Mouse (Mus musculus) gastrocnemius, adult 2 months (tissue): ENCODE measurements around the gene Capn13. TPM values are rescaled to one million over a fixed set of nuclear protein-coding genes. Genes with fewer than 3 reads are reported as not detected.
A peak's percentile ranks its signal among the peaks of the same experiment; 100 is the strongest.

ENCODE experiments used
- DNase-seq: peaks from one replicate; pipeline ENCODE4 v3.0.0; 2022
- H3K27ac ChIP-seq: fragments of 200-600 bp; 2 replicates; pipeline ENCODE4 v1.8.1; 2022; ENCODE audit warnings: mild to moderate bottlenecking
- H3K4me3 ChIP-seq: fragments of 200-600 bp; 2 replicates; pipeline ENCODE4 v1.8.1; 2022; ENCODE audit warnings: mild to moderate bottlenecking, moderate library complexity
- CTCF ChIP-seq: fragments of 200-600 bp; IDR thresholded peaks from 2 replicates; pipeline ENCODE4 v1.8.1; 2022; ENCODE audit warnings: antibody characterized with exemption, mild to moderate bottlenecking, moderate library complexity
- intact Hi-C: fragments of 180-260 bp; cut with DNase I; formaldehyde crosslinking; loops from one replicate; pipeline ENCODE4 v1.15.1; 2025
- long read RNA-seq, 2 experiments: library from polyadenylated mRNA; stranded (forward); transcript quantifications; one replicate each; pipeline ENCODE4 v2.0.0; 2021
- total RNA-seq, 2 experiments: library from RNA; stranded (reverse); gene quantifications; 2 replicates each; pipeline ENCODE4 v1.2.3; 2021

Capn13 gene
- total RNA-seq, result not detected
- long read RNA-seq, experiment 1, result 0 reads
- long read RNA-seq, experiment 2, result 0 reads

DNA sequence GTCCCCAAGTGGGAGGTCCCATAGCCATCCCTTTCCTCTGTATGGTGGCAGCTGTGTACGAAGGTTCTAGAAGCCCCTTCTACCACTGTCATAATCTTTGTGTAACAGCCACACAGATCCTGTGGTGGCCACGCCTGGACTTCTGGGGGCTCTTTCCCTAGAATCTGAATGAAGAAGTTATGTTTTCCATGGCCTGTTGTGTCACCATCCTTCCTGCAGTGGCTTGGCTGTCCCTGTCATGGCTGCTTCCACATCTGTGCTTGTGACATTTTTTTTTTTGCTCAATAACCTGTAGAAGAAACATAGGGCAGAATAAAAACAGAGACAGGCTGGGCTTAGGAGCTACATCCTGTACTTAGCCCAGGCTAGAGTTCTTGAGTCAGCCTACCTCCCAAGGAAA lies at the start of gene Capn13:
Capn13 (minus strand) TSS at position 5 of the 400 bp plus-strand sequence.
- no peak within 1 kb of the TSS for H3K4me3 ChIP-seq
- intact Hi-C loops, result no loop called here
- no peak for TF ChIP-seq CTCF
- no peak for DNase-seq
- H3K27ac ChIP-seq, result no peak within 1 kb of the TSS

DNA sequence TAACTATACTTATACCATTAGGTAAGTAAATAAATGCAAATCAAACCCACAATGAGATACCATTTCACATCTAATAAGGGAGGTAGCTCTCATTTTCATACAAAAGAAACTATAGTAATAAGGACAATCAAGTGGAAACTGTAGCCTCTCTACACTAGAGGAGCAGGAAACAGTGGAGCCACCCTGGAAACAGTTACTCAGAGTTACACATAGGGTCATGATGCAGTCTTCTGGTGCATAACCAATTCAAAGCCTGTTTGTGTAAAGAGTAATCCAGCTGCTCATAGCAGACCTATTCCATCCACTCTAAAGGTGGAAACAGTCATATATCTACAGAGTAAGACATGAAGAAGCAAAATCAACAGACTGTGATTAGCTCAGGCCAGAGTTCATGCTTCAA lies 48.4 kb upstream of the Capn13 start:
- Histone ChIP-seq H3K4me3 (no peak overlapping the region), H3K27ac (no peak overlapping the region)
- intact Hi-C loops, result no loop called here
- no peak for DNase-seq
- TF ChIP-seq CTCF, result no peak

DNA sequence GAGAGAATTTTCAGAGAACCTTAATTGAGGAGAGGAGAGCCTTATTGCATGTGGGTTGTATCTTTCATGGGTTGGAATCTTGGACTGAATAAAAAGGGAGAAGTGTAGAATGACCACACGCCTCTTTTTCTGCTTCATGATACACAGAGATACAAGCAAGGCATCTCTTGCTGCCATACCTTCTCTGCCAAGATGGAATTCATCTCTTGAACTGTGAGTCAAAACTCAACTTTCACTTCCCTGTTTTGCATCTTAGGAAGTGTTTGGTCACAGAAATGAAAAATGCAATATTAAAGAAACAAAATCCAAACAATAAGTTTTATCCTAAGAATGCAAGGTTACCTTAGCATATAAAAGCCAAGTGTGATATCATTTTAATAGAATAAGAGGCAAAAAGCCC lies 40.1 kb upstream of the Capn13 start:
- intact Hi-C loops, result no loop called here
- H3K4me3 ChIP-seq, result no peak overlapping the region
- H3K27ac ChIP-seq, result no peak overlapping the region
- no peak for DNase-seq
- no peak for TF ChIP-seq CTCF

DNA sequence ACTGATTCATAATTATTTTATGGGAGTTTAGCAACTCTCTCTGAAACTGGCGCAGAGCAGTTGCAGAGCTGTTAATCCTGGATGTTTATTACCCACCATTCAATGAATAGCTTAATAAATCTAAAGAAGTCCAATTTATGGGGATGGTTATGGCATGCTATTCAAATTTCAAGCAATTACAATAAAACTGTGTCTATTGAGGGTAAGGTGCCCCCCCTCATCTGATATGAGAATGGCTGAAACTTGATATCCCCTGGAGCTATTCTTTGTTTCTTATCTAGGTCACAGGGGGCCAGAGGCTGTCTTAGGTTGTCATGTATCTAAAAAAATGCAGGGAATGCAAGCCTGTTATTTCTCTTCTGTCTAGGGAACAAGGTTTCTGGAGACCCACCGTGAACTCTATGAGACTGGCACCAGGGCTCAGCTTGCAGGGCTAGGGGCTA lies 31.9 kb upstream of the Capn13 start:
- intact Hi-C loops, result no loop called here

DNA sequence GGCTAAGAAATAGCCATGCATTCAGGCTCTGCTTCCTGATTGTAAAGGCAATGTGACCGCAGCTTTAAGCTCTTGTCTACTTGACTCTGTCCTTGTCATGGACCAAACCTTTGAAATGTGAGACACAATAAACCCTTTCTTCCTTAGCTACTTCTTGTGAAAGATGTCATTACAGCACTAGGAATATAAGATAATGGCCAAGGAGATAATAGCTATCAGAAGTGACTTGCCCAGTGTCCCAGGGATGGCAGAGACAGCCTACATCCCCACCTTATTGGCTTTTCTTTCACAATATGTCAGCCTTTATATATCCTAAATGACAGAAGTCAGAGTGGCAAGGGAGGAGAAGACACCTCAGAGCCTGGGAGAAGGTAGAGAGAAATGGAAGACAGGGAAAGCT lies 31.4 kb upstream of the Capn13 start:
- TF ChIP-seq CTCF, result no peak
- Histone ChIP-seq H3K27ac (no peak overlapping the region), H3K4me3 (no peak overlapping the region)
- intact Hi-C loops, result no loop called here
- no peak for DNase-seq

More for the DNA sequence above, 31.9 kb upstream of the Capn13 start:
- no peak overlapping the region for H3K4me3 ChIP-seq
- no peak for DNase-seq
- H3K27ac ChIP-seq, result no peak overlapping the region
- no peak for TF ChIP-seq CTCF

DNA sequence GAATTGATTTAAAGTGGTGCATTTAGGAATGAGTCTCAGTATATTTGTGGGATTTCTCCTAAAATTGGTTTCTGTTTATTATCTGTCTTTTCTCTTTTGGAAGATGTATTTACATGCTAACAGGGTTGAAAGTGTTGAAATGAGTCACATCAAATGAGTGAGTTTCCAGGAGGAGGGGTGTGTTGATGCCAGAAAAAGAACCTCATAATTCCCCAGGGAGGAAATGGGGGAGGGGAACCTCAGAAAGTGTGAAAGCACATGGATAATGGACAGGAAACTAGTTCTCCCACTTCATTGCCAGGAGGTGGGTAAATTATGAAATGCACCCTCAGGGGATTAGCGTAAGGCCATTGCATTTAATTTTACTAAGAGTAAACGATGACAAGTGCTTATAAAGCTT lies 16.7 kb upstream of the Capn13 start:
- intact Hi-C loops, result no loop called here
- Histone ChIP-seq H3K27ac (no peak overlapping the region), H3K4me3 (no peak overlapping the region)
- TF ChIP-seq CTCF, result no peak
- no peak for DNase-seq

DNA sequence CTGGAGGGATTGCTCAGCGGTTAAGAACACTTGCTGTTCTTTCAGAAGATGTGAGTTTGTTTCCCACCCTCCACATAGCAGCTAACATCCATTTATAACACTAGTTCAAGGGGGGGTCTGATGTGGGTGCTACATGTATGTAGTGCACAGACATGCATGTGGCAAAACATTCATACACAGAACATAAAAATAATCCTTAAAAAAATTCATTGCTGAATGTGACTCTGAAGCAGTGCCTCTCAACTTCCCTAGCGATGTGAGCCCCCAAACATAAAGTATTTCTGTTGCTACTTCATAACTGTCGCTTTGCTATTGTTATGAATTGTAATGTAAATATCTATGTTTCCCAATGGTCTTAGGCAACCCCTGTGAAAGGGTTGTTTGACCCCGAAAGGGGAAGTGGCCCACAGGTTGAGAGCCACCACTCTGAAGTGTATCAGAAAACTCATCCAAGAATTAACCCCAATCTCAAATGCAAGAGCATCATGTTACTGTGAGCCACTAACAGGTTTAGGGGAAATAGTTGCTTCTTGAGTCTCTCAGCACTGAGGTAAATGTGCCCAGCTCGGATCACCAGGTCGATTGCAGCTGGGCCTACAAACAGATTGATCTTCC lies 15.6 kb upstream of the Capn13 start:
- intact Hi-C loops, result no loop called here
- TF ChIP-seq CTCF, result no peak
- no peak for DNase-seq
- no peak overlapping the region for H3K27ac ChIP-seq
- H3K4me3 ChIP-seq, result no peak overlapping the region

DNA sequence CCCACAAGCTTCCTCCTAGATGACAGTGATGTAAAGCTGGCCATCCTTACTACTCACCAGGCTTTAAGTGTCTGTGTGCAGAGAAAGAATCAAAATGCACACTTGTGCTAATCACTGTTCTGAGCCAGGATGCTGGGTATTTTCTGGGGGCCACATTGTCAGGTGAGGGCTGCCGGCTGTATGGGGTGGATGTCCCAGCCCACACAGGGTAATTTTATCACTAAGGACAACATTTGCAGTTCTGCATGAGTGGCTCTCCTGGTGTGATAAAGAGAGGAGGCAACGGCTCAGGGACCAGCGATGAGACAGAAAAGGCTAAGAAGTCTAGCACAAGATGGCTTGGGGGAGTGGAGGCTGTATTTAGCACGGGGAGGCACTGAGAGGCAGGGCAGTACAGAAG lies 11.2 kb upstream of the Capn13 start:
- no peak for TF ChIP-seq CTCF
- H3K27ac ChIP-seq, result no peak overlapping the region
- intact Hi-C loops, result no loop called here
- no peak for DNase-seq
- H3K4me3 ChIP-seq, result no peak overlapping the region

DNA sequence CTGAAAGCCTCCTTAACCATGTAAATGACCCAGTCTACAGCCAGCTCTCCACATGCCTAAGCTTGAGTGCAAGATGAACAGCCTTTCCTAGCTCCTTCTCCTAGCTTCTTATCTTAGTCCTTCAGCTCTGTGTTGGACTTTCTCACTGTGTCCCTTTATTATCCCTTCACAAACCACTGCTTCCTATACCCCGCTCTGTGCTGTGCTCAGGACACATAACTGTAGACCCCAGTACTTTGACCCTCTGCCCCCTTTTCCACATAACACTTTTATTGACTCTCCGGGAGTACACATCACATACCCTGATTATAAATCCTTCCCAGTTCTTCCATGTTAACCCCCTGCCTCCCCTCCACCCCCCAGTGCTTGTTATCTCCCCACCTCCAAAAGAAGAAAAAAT lies 606 bp upstream of the Capn13 start:
- no peak for TF ChIP-seq CTCF
- intact Hi-C loops, result no loop called here
- H3K4me3 ChIP-seq, result no peak overlapping the region
- no peak for DNase-seq
- no peak overlapping the region for H3K27ac ChIP-seq

DNA sequence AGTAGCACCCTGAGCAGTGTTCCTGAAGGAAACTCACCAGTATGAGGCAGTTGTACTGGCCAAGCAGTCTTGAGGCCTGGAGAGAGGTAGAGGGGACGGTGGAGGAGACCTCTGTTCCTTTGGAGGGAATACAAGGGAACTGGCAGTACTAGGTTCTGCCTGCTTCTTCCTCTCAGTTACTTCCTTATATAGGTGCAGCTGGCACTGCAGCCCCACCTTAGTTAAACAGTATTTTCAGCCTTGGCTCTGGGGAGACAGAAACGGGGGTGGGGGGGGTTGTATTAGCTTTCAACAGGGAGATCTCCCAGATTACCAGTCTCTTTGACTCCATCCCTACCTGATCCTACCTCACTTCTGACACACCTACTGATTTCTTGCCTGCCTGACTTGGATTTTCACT lies 1.5 kb downstream of the Capn13 start:
- Histone ChIP-seq H3K27ac (no peak overlapping the region), H3K4me3 (no peak overlapping the region)
- intact Hi-C loops, result loop anchor here (10.0 kb wide), 1 partner anchor 486 kb away; no protein-coding TSS in a partner anchor
- no peak for TF ChIP-seq CTCF
- no peak for DNase-seq

DNA sequence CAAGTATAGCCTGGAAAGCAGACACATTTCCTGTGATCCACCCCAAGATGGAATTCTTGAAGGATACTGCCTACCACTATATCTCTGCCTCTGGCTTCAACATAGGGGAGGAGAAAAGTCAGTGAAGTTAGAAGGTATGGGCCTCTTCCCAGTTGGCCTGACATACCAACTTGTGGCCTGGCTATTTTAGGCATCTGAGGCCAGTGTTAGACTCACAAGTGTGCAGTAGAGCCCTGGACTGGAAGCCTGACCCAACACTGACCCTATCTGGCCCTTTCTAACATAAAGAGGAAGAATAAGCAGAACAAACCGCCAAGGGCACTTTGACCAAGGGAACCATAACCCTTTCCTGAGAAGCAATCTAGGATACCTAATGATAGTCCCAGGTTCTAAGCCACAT lies 7.3 kb downstream of the Capn13 start:
- intact Hi-C loops, result loop anchor here (10.0 kb wide), 1 partner anchor 491 kb away; no protein-coding TSS in a partner anchor
- Histone ChIP-seq H3K27ac (peak overlapping the region; percentile 46), H3K4me3 (no peak overlapping the region)
- no peak for TF ChIP-seq CTCF
- DNase-seq, result peak; percentile 28

DNA sequence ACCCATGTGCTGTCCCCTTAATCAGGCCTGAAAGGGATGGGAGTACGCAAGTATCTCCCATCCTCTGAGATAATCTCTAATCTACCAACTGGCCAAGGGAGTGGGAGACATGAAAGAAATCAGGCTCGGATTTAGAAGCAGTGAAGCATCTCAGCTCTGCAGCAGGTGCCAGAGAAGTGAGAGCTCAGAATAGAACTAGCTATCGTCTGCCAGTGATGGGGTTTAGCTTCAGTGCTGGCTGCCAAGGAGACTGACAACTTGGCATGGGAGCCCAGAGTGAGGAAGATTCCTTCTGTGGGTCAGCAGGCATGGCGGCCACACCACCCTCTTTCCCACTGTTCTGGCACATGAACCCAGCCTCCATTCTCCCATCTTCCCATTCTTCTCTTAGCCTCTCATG lies 8.9 kb downstream of the Capn13 start:
- peak; percentile 71 for DNase-seq
- no peak overlapping the region for H3K27ac ChIP-seq
- intact Hi-C loops, result loop anchor here (10.0 kb wide), 1 partner anchor 493 kb away; no protein-coding TSS in a partner anchor
- H3K4me3 ChIP-seq, result no peak overlapping the region
- no peak for TF ChIP-seq CTCF

DNA sequence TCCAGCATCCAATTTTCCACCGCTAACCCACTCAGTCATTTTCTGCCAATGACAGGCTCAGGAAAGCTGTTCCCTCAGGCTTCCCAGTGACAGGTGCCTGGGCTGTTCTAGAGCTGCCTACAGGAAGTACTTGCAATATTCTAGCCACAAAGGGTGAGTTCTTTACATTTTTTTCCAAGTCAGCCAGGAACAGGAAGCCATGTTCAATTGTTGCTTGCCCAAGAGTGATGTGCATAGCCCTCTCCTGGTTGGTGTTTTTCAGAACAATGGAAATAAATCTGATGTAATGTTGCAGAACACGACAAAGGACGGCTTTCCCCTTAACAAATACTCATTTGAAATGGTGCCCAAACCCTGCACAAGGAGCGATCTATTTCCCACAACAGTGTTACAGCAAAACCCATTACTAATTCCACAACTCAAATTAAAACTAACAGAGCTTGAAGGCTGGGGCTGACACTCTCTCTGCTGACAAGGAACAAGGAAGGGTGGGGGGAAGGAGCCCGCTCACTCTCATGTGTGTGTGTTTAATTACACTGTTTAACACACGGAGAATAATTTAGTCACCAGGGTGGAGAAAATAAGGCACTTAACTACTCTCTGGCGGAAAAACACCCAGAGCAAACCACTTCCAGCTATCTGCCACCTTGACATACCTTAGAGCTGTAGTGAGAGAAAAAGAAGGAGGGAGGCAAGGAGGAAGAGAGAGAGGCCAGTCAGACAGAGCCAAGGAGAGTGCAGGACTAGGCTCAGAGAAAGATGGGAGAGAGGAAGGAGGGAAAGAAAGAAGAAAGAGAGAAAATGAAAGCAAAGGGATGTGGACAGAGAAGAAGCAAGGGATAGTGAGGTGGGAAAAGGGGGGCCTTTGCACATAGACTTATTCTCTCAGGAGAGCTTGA lies 10.2 kb downstream of the Capn13 start:
- DNase-seq, result no peak
- Histone ChIP-seq H3K4me3 (no peak overlapping the region), H3K27ac (no peak overlapping the region)
- intact Hi-C loops, result loop anchor here (10.0 kb wide), 1 partner anchor 494 kb away; no protein-coding TSS in a partner anchor
- no peak for TF ChIP-seq CTCF
